ENCODE assay signal across 20 mouse cellular contexts in genomic region chr12:15745752-15746151, GRCm38 (mm10).
DNase-seq lines count a peak whose midpoint lies in the region; ATAC-seq and TF ChIP-seq lines count a peak whose summit lies in the region.
"Had no signal": no experiment of that assay in that cellular context is flagged by ENCODE, and none has a peak within 500 bp of the region (broad histone marks: within the 10 kb centered on the region; RNA-seq: fewer than 3 reads in every experiment).

No protein-coding gene starts in this region.

- DNase-seq in heart, adult 8-10 months (ENCODE audit: low spot score): peak; percentile 52
- no peak for DNase-seq in heart, embryonic 10.5 days (ENCODE audit: low spot score)
- DNase-seq in lung, adult 2 months: no peak
- DNase-seq in gastrocnemius, adult 18-20 months (ENCODE audit: low spot score): peak; percentile 26
- no peak for DNase-seq in heart, postnatal 0 days (ENCODE audit: low spot score)
- no peak for DNase-seq in layer of hippocampus, postnatal 10 days (ENCODE audit: low spot score in 2 of 2)
- DNase-seq in layer of hippocampus, adult 18-20 months (ENCODE audit: low spot score in 2 of 2): no peak
- DNase-seq: adrenal gland, postnatal 14 days; B cell, adult 2 months; cerebellum, adult 2 months; forebrain, postnatal 0 days; thymus, postnatal 25 days had no signal

- peak; percentile 26; the same call in 1 of the 2 replicates for ATAC-seq in lung, embryonic 16.5 days (ENCODE audit: low read depth)
- ATAC-seq in heart, postnatal 0 days (ENCODE audit: insufficient read depth, low read depth): no peak
- ATAC-seq: forebrain, postnatal 0 days; hindbrain, postnatal 0 days; midbrain, embryonic 16.5 days had no signal

- no peak overlapping the region for H3K27ac ChIP-seq in heart, embryonic 10.5 days
- no peak overlapping the region for H3K27ac ChIP-seq in lung, embryonic 16.5 days (ENCODE audit: low read length)
- H3K27ac ChIP-seq in heart, postnatal 0 days (ENCODE audit: low read depth): peak overlapping the region; percentile 25; the same call in 1 of the 2 replicates
- H3K27ac ChIP-seq: embryonic facial prominence, embryonic 12.5 days; hindbrain, postnatal 0 days; kidney, postnatal 0 days; liver, embryonic 15.5 days; stomach, embryonic 15.5 days had no signal

- H3K27me3 ChIP-seq in heart, embryonic 10.5 days (ENCODE audit: insufficient read depth, poor library complexity, severe bottlenecking): no peaks in the 10 kb centered on the region
- H3K27me3 ChIP-seq in lung, embryonic 16.5 days (ENCODE audit: control insufficient read depth, insufficient read depth, low read depth, low read length): no peaks in the 10 kb centered on the region
- no peaks in the 10 kb centered on the region for H3K27me3 ChIP-seq in heart, postnatal 0 days (ENCODE audit: control insufficient read depth, insufficient read depth, low read length)
- H3K27me3 ChIP-seq: embryonic facial prominence, embryonic 12.5 days; liver, embryonic 15.5 days; megakaryocyte, embryonic 14.5 days; stomach, embryonic 15.5 days had no signal

- 76% methylated on average over 10 of the region's 10 CpGs for WGBS in heart, embryonic 10.5 days
- WGBS in lung, embryonic 16.5 days: 55% methylated on average over 10 of the region's 10 CpGs
- WGBS in lung, adult 2 months: 33% methylated on average over 10 of the region's 10 CpGs
- 53% methylated on average over 10 of the region's 10 CpGs for WGBS in heart, postnatal 0 days

- H3K4me1 ChIP-seq in heart, embryonic 10.5 days: peaks cover 13% of the 10 kb centered on the region
- peaks cover 5% of the 10 kb centered on the region for H3K4me1 ChIP-seq in lung, embryonic 16.5 days (replicated peaks; ENCODE audit: control insufficient read depth, insufficient read depth, low read length)
- peaks cover 2% of the 10 kb centered on the region; the same call in 1 of the 2 replicates for H3K4me1 ChIP-seq in lung, adult 2 months (ENCODE audit: control insufficient read depth, insufficient read depth, low read length)
- H3K4me1 ChIP-seq in heart, postnatal 0 days (ENCODE audit: control insufficient read depth, insufficient read depth): peaks cover 4% of the 10 kb centered on the region; the same call in 1 of the 2 replicates
- H3K4me1 ChIP-seq: embryonic facial prominence, embryonic 12.5 days; liver, embryonic 15.5 days had no signal

- no peaks in the 10 kb centered on the region for H3K9me3 ChIP-seq in heart, embryonic 10.5 days
- H3K9me3 ChIP-seq in lung, embryonic 16.5 days (ENCODE audit: control insufficient read depth, low read length): no peaks in the 10 kb centered on the region
- H3K9me3 ChIP-seq in heart, postnatal 0 days (replicated peaks; ENCODE audit: control insufficient read depth, low read length): no peaks in the 10 kb centered on the region
- H3K9me3 ChIP-seq: embryonic facial prominence, embryonic 12.5 days; liver, embryonic 15.5 days; megakaryocyte, embryonic 14.5 days; stomach, embryonic 15.5 days had no signal

- no peak overlapping the region for H3K9ac ChIP-seq in lung, embryonic 16.5 days (ENCODE audit: low read length)
- H3K9ac ChIP-seq in heart, postnatal 0 days (replicated peaks; ENCODE audit: low read depth, low read length): no peak overlapping the region
- H3K9ac ChIP-seq: embryonic facial prominence, embryonic 12.5 days; forebrain, postnatal 0 days; liver, embryonic 15.5 days; stomach, embryonic 15.5 days had no signal

- TF ChIP-seq POLR2A in lung, adult 2 months (IDR thresholded peaks at IDR 0.05; ENCODE audit: borderline replicate concordance, extremely low read depth, low read depth, low read length): no peak

- no peak overlapping the region for H3K4me3 ChIP-seq in heart, embryonic 10.5 days
- H3K4me3 ChIP-seq in lung, embryonic 16.5 days (ENCODE audit: low read length): no peak overlapping the region
- no peak overlapping the region for H3K4me3 ChIP-seq in lung, adult 2 months (replicated peaks; ENCODE audit: extremely low read depth, low read depth, low read length)
- no peak overlapping the region for H3K4me3 ChIP-seq in heart, postnatal 0 days (ENCODE audit: low read depth, low read length)
- H3K4me3 ChIP-seq: embryonic facial prominence, embryonic 12.5 days; liver, embryonic 15.5 days; megakaryocyte, embryonic 14.5 days; stomach, embryonic 15.5 days had no signal

- TF ChIP-seq EP300 in heart, postnatal 0 days (IDR thresholded peaks at IDR 0.05; ENCODE audit: low read depth): no peak

- TF ChIP-seq CTCF in lung, adult 2 months (IDR thresholded peaks at IDR 0.05; ENCODE audit: insufficient read depth, low read length): no peak
- no peak for TF ChIP-seq CTCF in heart, postnatal 0 days (IDR thresholded peaks at IDR 0.05; ENCODE audit: low read depth)

- no peaks in the 10 kb centered on the region for H3K36me3 ChIP-seq in heart, embryonic 10.5 days
- no peaks in the 10 kb centered on the region for H3K36me3 ChIP-seq in lung, embryonic 16.5 days (ENCODE audit: control insufficient read depth, insufficient read depth, low read length)
- no peaks in the 10 kb centered on the region for H3K36me3 ChIP-seq in heart, postnatal 0 days (replicated peaks; ENCODE audit: control insufficient read depth, insufficient read depth, low read length)
- H3K36me3 ChIP-seq: embryonic facial prominence, embryonic 12.5 days; liver, embryonic 15.5 days; stomach, embryonic 15.5 days had no signal

- H3K4me2 ChIP-seq in lung, embryonic 16.5 days (ENCODE audit: low read depth, low read length): no peak overlapping the region
- no peak overlapping the region for H3K4me2 ChIP-seq in heart, postnatal 0 days (ENCODE audit: low read depth, low read length)
- H3K4me2 ChIP-seq: embryonic facial prominence, embryonic 12.5 days; liver, embryonic 15.5 days; stomach, embryonic 15.5 days had no signal

Comparison
In these comparisons a context has a peak if more than half of its experiments do, and no peak if none do; other contexts are left out.
1. DNase-seq: peak in heart, adult 8-10 months (single experiment) and gastrocnemius, adult 18-20 months (single experiment); none in heart, embryonic 10.5 days (single experiment), lung, adult 2 months (single experiment), heart, postnatal 0 days (single experiment), layer of hippocampus, postnatal 10 days (0 of 2) and layer of hippocampus, adult 18-20 months (0 of 2).